Mouse (Mus musculus): ENCODE results near the gene Ubap1.

The Ubap1 gene

DNA sequence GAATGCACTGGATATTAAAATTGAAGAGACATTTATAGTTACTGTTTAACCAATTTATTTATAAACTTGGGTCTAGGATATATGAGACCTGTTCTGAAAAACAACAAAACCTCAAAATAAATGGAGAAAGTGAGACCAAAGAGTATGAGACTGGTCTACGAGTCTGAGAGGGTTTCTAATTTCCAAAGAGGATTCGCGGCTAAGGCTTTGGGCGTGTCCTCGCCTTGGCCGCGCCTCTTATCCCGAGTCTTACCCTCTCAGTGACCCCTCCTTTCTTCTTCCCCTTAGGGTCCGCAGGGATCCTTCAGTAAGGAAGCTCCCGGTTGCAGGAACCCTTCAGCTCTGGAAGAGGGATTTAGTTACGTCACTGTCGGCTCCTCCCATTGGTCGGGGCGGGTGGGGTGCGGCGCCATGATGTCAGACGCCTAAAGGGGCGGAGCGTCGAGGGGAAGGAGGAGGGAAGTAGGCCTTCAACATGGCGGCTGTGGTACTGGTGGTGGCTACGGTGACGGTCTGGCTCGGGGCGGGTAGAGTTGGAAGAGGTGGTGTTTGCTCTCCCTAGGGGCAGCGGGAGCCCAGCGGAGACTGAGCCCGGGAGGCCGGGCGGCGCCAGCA, at the start of gene Ubap1:
Gene Ubap1 (plus strand): TSS at position 413 of the 615 bp plus-strand sequence.
- DNase-seq (ENCODE audit: low read depth, low spot score) = peak; percentile 99

DNA sequence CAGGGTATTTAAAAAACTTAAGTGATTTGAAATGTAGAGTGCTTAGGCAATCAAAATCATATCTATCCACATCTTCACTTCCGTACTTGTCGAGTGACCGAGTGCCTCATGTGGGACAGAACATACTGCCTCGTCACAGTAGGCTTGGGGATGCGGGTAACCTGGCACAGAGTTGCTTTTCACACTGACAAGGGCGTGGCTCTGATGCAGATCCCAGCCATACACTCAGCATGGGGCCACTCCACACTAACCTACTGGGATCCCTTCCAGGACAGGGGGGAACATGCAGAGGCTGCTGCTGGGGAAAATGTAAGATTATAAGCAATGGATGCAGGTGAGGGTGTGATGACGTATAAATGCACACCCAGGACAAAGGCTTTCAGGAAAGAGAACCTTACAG, 45.1 kb upstream of the Ubap1 start:
- DNase-seq (ENCODE audit: low read depth, low spot score) = no peak

DNA sequence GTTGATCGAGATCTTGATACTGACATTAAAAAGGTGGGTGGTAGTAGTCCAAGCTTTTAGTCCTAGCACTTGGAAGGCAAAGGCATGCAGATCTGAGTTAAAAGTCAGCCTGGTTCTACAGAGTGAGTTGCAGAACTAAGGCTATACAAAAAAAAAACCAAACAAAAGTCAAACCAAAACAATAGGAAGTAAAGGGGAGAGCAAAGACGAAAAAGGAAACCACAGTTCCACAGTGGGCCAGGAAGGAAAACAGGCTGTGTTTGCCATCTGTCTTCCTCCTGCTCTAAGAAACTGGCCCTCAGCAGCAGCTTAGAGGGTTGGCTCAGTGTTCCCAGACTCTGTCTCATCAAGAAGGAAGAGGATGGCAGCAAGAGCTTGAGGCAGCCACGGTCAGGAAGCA, 44.5 kb upstream of the Ubap1 start:
- DNase-seq (ENCODE audit: low read depth, low spot score) = no peak

DNA sequence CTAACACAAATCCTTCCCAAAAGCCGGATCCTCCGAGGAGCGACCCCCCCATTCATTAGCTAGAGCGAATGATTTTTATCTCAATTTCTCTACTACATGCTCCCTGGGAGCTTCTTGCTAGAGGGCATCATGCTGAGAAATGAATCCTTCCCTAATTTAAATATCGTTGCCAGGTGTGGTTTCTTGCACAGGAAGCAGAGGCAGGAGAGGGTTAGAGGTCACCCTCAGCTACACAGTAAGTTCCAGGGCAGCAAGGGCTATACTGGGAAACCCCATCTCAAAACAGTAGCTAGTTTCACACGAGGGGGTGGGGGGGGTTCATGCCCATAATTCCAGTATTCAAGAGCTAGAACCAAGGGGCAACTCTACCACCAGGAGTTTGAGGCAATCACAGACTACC, 41.4 kb upstream of the Ubap1 start:
- DNase-seq (ENCODE audit: low read depth, low spot score) = no peak

DNA sequence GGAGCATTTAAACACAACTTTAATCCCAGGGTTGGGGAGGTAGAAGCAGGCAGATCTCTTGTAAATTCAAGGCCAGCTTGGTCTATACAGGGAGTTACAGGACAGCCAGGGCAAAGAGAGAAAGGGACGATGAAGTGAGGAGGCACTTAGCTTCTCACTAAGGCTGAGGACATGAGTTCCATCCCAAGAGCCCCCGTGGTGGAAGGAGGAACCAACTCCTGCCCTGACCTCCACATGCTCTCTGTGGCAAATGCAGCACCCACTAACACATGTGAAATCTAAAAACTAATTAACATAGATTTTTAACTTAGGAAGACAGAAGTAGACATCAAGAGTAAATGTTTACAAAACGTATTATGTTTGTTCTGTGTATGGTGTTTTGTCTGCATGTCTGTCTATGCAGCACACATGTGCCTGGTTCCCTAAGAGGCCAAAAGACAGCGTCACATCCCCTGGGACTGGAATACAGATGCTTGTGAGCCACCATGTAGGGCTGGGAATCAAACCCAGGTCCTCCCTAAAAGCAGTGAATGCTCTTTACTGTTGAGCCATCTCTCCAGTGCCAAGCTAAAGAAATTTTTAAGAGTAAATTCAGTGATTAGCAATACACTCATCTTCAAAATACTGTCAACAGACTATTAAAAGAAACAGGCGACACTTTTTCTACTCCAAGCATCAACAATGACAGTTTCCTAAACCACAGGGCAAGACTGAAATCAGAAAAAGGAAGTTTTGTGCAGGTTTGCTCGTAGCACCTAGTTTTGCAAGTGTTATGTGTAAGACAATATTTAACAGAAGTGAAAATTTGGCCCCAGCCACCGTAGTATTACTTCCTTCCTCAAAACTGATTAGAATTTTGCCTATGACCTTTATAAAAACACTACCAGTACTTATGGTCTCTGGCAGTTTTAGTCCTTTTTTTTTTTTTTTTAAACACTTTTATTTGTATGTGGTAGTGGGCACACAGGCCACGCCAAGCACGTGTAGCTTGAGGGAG, 37.9 kb upstream of the Ubap1 start:
- no peak for DNase-seq (ENCODE audit: low read depth, low spot score)

DNA sequence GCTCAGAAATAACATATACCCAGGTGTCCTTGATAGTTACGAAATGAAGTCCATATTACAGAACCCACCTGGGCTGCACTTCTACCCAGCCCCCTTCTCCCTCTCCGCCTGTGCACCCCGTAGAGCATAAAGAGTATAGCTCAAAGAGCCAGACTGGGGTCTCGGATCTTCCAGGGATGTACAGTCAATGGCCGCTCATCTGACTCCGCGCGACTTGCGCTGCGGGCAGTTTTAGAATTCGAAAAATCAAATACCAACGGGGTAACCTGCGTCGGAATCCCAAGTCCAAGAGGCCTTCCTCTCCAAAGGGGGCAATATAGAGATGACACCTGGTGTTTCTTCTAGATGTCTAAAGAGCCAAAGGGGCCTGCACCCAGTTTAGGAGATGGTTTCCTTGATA, 35.1 kb upstream of the Ubap1 start:
- DNase-seq (ENCODE audit: low read depth, low spot score) = peak; percentile 13

DNA sequence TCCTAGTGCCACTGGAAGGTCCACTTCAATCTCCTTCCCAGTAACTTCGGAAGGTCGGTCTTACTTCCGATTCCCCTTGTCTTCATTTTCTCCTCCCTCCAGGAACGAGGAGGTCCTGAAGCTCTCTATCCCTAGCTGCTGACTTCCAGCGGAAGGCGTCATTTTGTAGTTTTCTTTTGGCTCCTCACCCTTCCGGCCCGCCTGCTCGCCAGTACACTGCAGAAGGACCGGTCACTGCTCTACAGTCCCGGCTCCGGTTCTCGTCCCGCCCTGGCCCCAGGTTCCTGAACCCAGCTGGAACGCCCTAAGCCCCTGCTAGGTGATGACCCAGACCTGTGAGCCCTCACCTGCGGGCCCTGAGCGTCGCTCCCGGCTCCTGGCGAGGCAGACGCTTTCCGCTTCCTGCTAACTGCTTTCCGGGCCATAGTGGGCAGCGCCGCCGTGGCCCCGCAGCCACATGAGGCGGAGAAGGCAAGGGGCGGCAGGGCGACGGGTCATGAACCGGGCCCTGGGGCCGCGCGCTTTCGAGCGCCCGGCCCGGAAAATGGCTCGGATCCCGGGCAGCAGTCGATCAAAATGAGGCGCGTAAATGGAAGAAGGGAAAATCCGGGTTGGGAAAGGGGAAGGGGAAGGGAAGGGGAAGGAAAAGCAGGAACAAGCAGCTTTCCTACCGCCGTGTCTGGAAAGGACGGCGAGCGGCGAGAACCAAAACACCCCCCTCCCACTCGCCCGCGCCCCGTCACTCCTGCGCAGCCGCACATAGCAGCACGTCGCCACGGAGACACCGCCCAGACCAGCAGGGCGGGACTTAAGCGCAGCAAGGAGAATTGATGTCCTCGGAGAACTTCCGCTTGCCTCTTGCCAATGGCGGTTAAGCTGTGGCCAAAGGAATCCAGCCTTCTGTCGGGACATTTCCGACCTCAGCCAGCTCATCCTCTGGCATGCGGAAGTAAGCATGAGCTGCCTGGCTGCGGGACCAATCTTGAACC, 34.4 kb upstream of the Ubap1 start, which contains the start of gene Dcaf12:
Gene Dcaf12 (minus strand): TSS at position 749 of the 989 bp plus-strand sequence.
- peak; percentile 97 for DNase-seq (ENCODE audit: low read depth, low spot score)

DNA sequence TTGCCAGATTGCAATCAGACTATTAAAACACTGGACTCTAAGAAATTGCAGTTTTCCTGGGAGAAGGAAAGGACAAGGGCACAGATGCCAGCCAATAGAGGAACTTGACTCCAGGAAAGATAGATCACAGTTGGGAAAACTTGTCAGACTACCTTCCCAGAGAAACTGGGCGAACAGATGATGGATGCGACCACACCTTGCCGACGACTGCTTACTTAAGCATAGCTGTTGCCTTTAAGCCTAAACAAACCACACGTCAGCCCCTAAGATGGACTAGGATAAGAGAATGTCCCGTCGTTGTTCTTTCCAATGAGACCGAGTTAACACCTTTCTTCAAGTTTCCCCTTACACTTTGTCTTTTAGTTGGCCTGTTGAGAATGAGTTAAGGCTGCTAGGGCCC, 33.6 kb upstream of the Ubap1 start:
- DNase-seq (ENCODE audit: low read depth, low spot score) = no peak

DNA sequence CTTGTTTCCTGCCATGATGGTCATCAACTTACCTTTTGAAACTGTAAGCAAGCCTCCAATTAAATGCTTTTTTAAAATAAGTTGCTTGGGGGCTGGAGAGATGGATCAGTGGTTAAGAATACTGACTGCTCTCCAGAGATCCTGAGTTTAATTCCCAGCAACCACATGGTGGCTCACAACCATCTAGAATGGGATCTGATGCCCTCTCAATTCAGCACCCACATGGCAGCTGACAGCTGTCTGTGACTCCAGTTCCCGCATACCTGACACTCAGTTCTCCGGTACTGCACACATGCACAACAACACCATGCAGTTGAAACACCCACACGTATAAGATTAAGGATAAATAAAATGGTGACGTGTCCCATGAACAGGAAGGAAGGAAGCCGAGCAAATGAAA, 30.5 kb upstream of the Ubap1 start:
- no peak for DNase-seq (ENCODE audit: low read depth, low spot score)

DNA sequence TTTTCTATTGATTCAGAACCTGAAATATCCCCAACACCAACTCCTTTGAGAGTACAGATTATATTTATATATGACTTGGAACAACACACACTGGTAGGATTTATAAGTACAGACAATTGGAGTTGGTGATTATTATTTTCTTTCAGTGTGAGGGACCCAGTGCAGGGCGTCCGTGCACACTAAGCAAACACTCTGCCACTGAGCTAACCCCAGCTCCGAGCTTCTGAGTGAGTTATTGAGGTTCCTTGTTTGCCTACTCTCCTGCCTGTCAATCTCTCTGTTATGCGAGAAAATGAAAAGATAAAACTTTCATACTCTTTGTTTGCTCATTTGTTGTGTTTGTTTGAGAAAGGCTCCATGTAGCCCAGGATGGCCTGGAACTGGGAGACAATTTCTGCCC, 27.8 kb upstream of the Ubap1 start:
- DNase-seq (ENCODE audit: low read depth, low spot score) = no peak

DNA sequence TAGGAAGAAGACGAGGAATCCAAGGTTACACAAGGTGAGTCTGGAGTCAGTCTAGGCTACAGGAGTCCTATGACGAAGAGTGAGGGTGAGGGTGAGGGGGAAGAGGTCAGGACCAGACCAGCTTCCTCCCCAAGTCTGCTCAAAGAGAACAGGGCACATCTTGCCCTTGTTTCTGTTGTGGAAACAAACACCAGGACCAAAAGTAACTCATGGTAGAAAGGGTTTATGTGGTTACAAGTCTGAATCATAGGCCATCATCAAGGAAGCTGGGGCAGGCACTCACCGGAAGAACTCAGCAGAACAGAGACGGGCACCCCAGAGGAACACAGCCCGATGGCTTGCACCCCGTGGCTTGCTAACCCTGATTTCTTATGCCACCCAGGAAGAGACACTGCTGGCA, 21.9 kb upstream of the Ubap1 start:
- DNase-seq (ENCODE audit: low read depth, low spot score) = no peak

DNA sequence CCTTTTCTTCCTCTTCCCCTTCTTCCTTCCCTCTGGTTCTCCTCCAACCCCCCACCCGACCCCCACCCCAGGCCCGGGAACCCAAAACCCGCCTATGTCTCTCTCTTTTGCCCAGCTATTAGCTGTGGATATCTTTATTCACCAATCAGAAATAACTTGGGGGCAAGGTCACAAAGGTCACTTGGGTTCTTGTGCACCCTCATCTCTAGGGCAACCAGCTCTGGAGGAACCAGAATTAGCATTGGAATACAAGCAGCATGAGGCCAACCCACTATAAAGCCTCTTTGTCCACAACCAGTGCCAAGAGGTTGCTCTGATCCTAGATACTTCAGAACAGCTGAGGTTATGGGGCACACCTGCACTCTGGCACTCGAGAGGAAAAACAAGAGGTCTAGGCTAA, 19.3 kb upstream of the Ubap1 start:
- no peak for DNase-seq (ENCODE audit: low read depth, low spot score)

DNA sequence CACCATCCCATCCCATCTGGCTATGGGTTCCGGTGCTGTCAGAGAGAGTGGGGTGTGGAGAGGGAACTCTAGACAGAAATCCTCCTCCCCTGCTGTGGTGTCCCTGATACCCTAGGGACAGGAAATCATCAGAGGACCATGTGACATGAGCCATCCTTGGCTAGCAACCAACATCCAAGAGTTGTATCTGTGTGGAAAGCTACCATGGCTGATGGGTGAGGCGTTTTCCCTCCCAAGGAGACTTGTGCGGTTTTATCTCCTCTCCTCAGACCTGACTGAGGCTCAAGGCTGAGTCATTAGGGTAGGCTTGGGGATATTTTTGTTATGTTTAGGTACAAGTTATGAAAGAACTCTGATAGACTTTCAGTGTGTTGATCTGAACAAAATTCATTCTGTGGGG, 17.7 kb upstream of the Ubap1 start:
- DNase-seq (ENCODE audit: low read depth, low spot score) = peak; percentile 16

DNA sequence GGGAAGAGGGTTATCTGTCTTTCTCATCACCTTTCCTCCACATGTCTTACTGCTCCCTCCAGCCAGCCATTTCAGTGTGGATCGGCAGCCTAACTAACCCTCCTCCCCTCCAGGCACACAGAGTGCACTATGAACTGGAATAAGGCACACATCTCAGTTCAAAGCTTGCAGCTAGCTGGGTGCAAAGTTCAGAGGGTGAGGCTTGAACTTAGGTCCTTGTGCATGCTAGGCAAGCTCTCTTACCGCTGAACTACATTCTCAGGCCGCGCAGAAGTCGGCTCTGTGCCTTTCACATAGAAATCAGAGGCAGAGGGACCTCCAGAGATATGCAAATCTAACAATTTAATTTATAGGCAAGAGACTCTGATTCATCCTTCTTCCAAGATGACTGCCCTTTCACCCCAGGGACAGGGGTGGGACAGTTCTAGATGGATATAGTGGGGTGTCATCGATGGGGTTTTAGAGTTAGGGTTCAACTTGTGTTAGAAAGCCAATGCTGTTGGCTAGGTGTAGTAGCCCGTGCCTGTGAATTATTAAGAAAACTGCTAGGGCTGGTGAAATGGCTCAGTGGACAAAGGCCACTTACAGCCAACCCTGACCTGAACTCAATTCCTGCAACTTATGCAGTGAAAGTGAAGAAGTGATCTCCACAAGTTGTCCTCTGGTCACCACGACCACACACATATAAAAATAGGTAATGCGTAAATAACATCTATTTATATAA, 16.9 kb upstream of the Ubap1 start:
- DNase-seq (ENCODE audit: low read depth, low spot score) = no peak

DNA sequence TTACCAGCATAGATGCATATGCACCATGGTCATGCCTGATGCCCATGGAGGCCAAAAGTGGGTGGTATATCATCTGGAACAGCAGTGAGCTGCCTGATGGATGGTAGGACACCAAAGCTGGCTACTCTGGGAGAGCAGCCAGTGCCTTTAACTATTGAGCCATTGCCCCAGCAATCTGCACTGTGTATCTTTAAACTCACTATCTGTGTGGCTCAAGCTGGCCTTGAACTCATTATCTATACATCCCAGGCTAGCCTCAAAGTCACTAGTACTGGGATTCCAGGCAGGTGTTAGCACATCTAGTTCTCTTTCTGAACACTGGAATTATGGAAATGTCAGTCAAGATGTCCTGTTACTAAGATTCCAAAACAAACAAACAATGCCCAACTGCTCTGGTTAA, 12.2 kb upstream of the Ubap1 start:
- no peak for DNase-seq (ENCODE audit: low read depth, low spot score)

DNA sequence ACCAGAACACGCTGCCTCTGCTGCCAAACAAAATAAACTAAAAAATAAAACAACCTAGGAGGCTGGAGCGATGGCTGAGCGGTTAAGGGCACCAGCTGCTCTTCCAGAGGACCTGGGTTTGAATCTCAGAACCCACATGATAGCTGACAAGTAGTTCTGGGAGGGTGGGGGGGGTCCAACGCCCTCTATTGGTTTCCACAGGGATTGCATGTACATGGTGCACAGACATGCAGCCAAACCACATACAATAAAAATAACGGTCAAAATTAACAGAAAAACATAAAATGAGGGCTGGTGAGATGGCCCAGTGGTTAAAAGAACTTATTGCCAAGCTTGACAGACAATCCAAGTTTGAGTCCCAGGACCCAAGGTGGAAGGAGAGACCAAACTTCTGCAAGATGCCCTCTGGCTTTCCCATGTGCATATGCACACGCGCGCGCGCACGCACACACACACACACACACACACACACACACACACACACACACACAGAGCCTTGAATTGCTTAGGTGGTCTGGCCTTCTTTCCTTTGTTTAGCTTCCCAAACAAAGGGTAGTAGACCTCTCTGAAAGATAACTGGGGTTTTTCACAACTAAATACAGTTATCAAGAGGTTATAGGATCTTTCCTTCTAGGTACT, 7.8 kb upstream of the Ubap1 start:
- no peak for DNase-seq (ENCODE audit: low read depth, low spot score)

DNA sequence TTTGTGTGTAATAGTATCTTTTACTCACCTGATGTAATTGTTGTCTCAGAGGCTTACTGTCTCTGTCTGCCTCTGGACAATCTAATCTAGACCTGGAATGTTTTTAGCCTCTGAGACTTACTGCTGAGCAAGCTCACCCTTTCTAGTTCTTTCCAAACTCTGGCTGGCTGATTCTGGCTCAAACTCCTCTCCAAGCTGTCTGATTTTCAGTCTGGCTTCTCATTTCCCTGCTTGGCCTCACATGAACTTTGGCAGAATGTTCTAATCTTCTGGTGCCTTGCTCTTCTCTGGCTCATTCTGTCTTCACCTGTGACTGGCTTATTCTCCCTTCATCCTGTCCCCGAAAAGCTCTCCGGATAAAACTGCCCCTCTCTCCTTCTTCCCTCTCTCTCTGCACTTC, 2.8 kb upstream of the Ubap1 start:
- DNase-seq (ENCODE audit: low read depth, low spot score) = no peak

DNA sequence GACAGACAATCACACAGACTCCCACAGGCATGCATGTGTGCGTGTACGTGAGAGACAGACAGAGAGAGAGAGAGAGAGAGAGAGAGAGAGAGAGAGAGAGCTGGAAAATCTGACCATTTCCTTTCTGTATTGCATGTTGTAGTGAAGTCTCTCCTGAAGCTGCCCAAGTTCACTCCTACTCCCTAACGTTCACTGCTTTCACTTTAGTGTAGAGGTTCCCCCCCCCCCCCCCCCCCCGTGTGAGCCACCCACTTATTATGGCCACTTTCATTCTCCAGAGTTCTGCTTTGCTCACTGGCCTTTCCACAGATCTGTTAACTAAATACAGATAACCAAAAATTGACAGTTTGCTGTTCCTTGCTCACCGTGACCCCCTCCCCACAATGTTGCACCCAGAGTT, 957 bp upstream of the Ubap1 start:
- no peak for DNase-seq (ENCODE audit: low read depth, low spot score)

DNA sequence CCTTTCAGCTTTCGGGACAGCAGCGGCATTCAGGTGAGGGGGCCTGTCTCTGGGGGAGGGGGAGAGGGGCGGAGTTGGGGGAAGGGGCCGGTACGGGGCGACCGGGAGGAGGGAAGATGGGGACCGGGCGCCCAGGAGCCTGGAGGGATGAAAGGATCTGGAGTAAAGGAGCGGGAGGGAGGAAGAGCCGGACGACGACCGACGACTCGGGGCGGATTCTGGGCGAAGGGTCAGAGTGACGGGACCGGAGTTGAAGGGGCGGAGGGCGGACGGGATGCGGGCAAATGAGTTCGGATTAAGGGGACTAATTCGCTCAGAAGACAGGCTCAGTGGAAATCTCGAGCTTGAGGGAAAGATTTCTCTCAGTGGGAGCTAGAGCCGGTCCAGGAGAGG, 399 bp downstream of the Ubap1 start:
- no peak for DNase-seq (ENCODE audit: low read depth, low spot score)

DNA sequence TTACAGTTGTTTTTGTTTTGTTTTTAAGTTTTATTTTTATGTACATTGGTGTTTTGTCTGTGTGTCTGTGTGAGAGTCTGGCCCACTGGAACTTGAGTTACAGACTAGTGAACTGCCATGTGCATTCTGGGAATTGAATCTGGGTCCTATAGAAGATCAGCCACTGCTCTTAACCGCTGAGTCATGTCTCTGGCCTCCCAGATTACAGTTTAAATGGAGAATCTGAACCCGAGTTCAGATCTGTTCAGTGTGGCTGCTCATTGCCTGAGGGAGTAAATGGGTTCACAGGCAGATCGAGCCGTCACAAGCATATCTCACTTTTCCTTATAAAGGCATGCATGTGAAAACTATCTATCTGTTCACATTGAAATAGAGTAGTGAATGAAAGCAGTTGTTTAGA, 4.0 kb downstream of the Ubap1 start:
- DNase-seq (ENCODE audit: low read depth, low spot score) = no peak

DNA sequence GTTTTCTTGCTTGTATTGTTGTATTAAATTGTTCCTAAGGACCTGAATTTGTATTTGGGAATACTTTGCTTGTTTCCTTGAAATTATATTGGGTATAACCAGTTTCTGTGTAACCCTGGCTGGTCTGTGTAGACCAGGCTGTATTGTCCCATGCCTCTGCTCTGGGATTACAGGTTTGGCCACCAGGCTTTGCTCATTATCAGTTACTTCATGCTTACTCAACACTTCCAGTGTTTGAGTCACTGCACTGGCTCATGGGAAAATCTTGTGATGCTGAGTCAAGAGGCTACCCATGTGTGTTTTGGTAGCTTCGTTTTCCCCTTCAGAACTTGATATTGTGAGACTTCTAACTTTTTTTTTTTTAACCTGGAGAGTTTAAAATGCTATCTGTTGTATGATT, 4.5 kb downstream of the Ubap1 start:
- DNase-seq (ENCODE audit: low read depth, low spot score) = no peak
